Mouse (Mus musculus) liver, embryonic 14.5 days (tissue): Measurements from ENCODE around the gene Ptbp2. TPM values are rescaled to one million over a fixed set of nuclear protein-coding genes. Genes with fewer than 3 reads are reported as not detected.

Experiments
- ATAC-seq: fragments of 200-750 bp; cut with Nextera tagmentation; 2 replicates; pipeline ENCODE4 v1.8.0; 2017; ENCODE audit warnings: moderate number of reproducible peaks, mild to moderate bottlenecking, moderate library complexity; ENCODE audit not compliant: insufficient read depth
- DNase-seq, 3 experiments: peaks; one replicate each; pipeline ENCODE4 v3.0.0-alpha.2; 2012 to 2013; ENCODE audit warnings: low read depth in 3 of 3, low spot score in 3 of 3
- H3K27ac ChIP-seq: fragments of 300-500 bp; sonication (generic); 2 replicates; pipeline ENCODE4 v1.5.1; 2014; ENCODE audit warnings: moderate library complexity, mild to moderate bottlenecking, control low read depth, inconsistent platforms
- H3K27me3 ChIP-seq: fragments of 300-500 bp; sonication (generic); 2 replicates; pipeline ENCODE4 v1.6.1; 2014; ENCODE audit warnings: mild to moderate bottlenecking, low read length, moderate library complexity; ENCODE audit not compliant: control insufficient read depth, insufficient read depth
- H3K36me3 ChIP-seq: fragments of 300-500 bp; sonication (generic); replicated peaks from 2 replicates; pipeline ENCODE4 v1.6.1; 2014; ENCODE audit warnings: low read depth; ENCODE audit not compliant: control insufficient read depth, insufficient read depth
- H3K4me1 ChIP-seq, 2 experiments: fragments of 200-500 bp in 1 of 2; fragments of 300-500 bp in 1 of 2; sonication (generic) in 1 of 2; replicated peaks; 2 replicates each; pipeline ENCODE4 v1.6.1; 2012 to 2014; ENCODE audit warnings: antibody characterized with exemption in 1 of 2, inconsistent platforms in 1 of 2, low read length in 1 of 2; ENCODE audit not compliant: control insufficient read depth in 2 of 2, insufficient read depth in 2 of 2
- H3K4me2 ChIP-seq: fragments of 300-500 bp; sonication (generic); 2 replicates; pipeline ENCODE4 v1.6.1; 2014; ENCODE audit warnings: low read depth, mild to moderate bottlenecking, control low read depth, moderate library complexity
- H3K4me3 ChIP-seq, 2 experiments: fragments of 200-500 bp in 1 of 2; fragments of 300-500 bp in 1 of 2; sonication (generic) in 1 of 2; 2 replicates each; pipeline ENCODE4 v1.5.1; 2012 to 2014; ENCODE audit warnings: low read depth in 2 of 2, low read length in 2 of 2, mild to moderate bottlenecking in 2 of 2, control low read depth in 1 of 2, inconsistent platforms in 1 of 2, moderate library complexity in 1 of 2; ENCODE audit not compliant: insufficient read depth in 1 of 2
- H3K9ac ChIP-seq: fragments of 300-500 bp; sonication (generic); replicated peaks from 2 replicates; pipeline ENCODE4 v1.6.1; 2014; ENCODE audit warnings: mild to moderate bottlenecking, control low read depth, moderate library complexity
- H3K9me3 ChIP-seq: fragments of 300-500 bp; sonication (generic); 2 replicates; pipeline ENCODE4 v1.6.1; 2016; ENCODE audit warnings: low read length, mixed read lengths; ENCODE audit not compliant: control insufficient read depth
- CTCF ChIP-seq: IDR thresholded peaks from 2 replicates; pipeline ENCODE4 v1.5.1; 2016; ENCODE audit warnings: antibody characterized with exemption, low read depth, control low read depth
- EP300 ChIP-seq: IDR thresholded peaks from 2 replicates; pipeline ENCODE4 v1.6.1; 2016; ENCODE audit warnings: antibody characterized with exemption, low read depth
- WGBS: fragments of 180-500 bp; shearing (Covaris S2); extraction: QIAGEN DNeasy Blood & Tissue Kit; methylation state at CpG from one replicate; pipeline ENCODE4 v1.1.7; 2014; ENCODE audit not compliant: insufficient replicate concordance; 5-methylcytosine and 5-hydroxymethylcytosine counted together
- polyA plus RNA-seq, 2 experiments: library from polyadenylated mRNA; depleted of rRNA in 1 of 2; stranded (reverse) in 1 of 2; unstranded in 1 of 2; fragments of >200 nt; fragmentation: Nextera tagmentation in 1 of 2; extraction: Ambion mirVana in 1 of 2; gene quantifications; 2 replicates each; pipeline versions ENCODE4 v1.2.1 to v1.2.3; 2012 to 2014

The Ptbp2 gene
- polyA plus RNA-seq, 2 experiments: 6.3 to 9.6 TPM

DNA sequence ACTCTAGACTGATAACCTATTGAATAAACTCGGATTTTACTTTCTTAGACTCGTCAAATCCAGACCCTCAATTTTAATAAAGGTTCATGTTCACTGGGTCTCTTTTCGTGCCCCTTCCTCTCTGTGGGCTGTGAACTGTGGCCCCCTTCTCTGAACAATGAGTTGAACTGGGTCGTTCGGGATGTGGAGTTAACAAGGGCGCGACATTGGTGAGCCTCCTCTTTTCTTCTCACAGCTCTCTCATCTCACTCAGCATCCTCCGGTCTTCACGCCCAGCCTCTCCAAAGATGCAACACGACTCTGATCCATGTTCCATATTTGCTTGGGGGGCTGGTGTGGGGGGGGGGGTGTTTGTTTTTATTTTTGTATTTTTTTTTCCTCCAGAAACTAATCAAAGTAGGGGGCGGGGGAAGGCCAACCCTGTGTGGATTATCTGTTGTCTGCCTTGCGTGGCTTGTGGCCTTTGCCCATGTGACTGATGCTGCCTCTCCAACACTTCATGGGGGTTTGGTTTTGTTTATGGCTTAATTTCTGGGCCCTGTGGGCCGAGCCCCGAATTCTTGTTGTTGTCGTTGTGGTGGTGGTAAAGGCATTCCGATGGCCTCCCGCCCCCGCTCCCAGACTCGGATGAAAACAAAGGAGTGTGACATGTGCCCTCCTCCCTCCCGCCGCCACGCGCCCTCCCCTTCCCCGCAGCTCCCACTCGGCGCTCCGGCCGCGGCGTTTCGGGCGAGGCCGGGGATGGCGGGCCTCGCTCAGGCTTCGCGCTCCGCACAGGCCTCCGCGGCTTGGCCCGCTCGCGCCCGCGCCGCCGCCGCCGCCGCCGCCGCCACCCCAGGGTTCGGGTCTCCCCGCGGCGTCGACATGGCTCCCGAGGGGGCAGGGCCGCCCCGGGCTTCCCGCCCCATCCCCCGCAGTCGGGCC is 2.0 kb downstream of the Ptbp2 start:
- WGBS: under 1% methylated on average over 61 of the region's 63 CpGs
- Histone ChIP-seq H3K4me3 (peak overlapping the region; percentile 68 to 93), H3K9me3 (no peaks in the 10 kb centered on the region), H3K9ac (peak overlapping the region; percentile 91), H3K36me3 (no peaks in the 10 kb centered on the region), H3K4me2 (peak overlapping the region; percentile 69), H3K4me1 (peaks cover 3 to 12% of the 10 kb centered on the region in 2 experiments; a peak in 3 of 4 replicates), H3K27ac (peak overlapping the region; percentile 56; the same call in 1 of the 2 replicates), H3K27me3 (no peaks in the 10 kb centered on the region)
- ATAC-seq (peak; percentile 58), DNase-seq (peak in 2 of 3 experiments; percentile 7 to 9)
- TF ChIP-seq EP300: no peak
- no peak for TF ChIP-seq CTCF

DNA sequence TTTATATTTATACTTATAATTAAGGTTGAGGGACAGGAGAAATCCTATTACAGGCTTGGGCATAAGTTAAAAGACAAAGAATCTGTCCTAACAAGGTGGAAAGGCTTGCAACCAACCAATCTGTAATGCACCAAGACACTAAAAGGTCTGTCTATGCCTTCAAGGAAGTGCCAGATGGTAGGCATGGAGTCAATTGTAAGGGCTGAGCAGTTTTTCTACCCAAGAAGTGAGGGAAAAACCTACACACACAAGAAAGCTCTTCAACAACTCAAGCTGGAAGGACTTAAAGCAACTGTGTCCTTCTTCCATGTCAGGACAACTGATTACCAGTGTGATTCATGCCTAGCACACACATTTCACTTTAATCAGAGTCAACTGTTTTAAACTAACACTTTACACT is 3.4 kb downstream of the Ptbp2 start:
- peak overlapping the region; percentile 32 for H3K4me2 ChIP-seq
- peaks cover 3 to 12% of the 10 kb centered on the region in 2 experiments; a peak in 3 of 4 replicates for H3K4me1 ChIP-seq
- H3K27ac ChIP-seq: no peak overlapping the region
- no peaks in the 10 kb centered on the region for H3K36me3 ChIP-seq
- no peak overlapping the region for H3K9ac ChIP-seq
- ATAC-seq (no peak), DNase-seq (no peak)
- no peak for TF ChIP-seq CTCF
- TF ChIP-seq EP300: no peak
- H3K9me3 ChIP-seq: no peaks in the 10 kb centered on the region
- no peak overlapping the region for H3K4me3 ChIP-seq
- H3K27me3 ChIP-seq: no peaks in the 10 kb centered on the region

DNA sequence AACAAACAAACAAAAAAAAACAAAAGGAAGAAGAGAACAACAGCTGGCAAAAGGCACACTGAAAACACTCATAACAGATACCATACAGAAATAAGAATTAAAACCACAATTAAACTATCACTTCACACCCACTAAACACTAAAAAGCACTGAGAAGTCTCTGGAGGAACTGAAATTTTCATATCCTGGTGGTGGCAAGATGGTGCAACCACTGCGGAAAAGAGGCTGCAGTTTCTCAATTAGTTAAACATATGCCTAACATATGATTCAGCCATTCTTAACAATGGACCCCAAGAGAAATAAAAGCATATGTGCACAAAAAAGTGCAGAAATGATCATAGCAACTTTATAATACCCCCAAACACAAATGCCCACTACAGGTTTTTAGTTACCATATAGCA is 5.0 kb downstream of the Ptbp2 start:
- H3K36me3 ChIP-seq: no peaks in the 10 kb centered on the region
- H3K27ac ChIP-seq: no peak overlapping the region
- no peaks in the 10 kb centered on the region for H3K27me3 ChIP-seq
- H3K4me3 ChIP-seq: no peak overlapping the region
- no peak for ATAC-seq
- H3K9me3 ChIP-seq: no peaks in the 10 kb centered on the region
- H3K4me2 ChIP-seq: peak overlapping the region; percentile 22; the same call in 1 of the 2 replicates
- H3K4me1 ChIP-seq: peaks cover 3 to 12% of the 10 kb centered on the region in 2 experiments; a peak in 3 of 4 replicates
- TF ChIP-seq EP300: no peak
- no peak for TF ChIP-seq CTCF
- DNase-seq: no peak
- 72% methylated on average over 1 of the region's 1 CpGs for WGBS
- H3K9ac ChIP-seq: no peak overlapping the region

DNA sequence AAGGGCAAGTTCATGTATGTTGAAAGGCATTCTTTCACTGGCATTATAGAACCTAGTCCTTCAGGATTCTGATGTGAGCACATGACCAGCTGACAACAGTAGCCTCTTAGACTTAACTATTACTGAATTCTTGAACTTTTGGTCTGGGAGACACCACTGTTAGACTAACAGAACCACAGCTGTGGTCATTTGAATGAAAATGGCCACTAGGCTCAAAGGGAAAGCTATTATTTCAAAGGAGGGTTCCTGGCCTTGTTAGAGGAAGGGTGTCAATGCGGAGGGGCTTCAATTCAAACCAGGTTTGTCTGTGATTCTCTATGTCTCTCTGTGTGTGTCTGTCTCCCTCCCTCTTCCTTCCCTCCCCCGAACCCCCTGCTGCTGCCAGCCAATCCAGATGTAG is 5.8 kb downstream of the Ptbp2 start:
- Histone ChIP-seq H3K4me1 (peaks cover 3 to 12% of the 10 kb centered on the region in 2 experiments; a peak in 3 of 4 replicates), H3K27ac (no peak overlapping the region), H3K4me2 (no peak overlapping the region), H3K9me3 (no peaks in the 10 kb centered on the region), H3K36me3 (no peaks in the 10 kb centered on the region), H3K9ac (no peak overlapping the region), H3K4me3 (no peak overlapping the region), H3K27me3 (no peaks in the 10 kb centered on the region)
- no peak for DNase-seq
- WGBS: 71% methylated on average over 2 of the region's 2 CpGs
- no peak for ATAC-seq
- no peak for TF ChIP-seq CTCF
- no peak for TF ChIP-seq EP300

DNA sequence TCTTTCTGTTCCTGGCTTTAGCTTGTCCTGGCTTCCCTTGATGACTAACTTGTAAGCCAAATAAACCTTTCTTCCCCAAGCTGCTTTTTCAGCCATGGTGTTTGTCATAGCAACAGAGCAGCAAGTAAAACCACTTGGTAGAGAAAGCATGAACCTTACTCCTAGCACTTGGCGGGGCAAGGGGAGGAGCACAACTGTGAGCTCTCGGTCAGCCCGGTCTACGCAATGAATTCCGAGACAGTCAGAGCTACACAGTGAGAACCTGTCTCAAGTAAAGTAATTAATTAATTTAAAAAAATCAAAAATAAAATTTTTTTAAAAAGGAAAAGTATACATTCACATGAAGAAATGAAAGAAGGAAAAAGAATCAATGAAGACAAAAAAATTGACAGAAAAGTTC is 8.1 kb downstream of the Ptbp2 start:
- Histone ChIP-seq H3K9me3 (no peaks in the 10 kb centered on the region), H3K4me1 (peaks cover 3 to 10% of the 10 kb centered on the region in 2 experiments; a peak in 3 of 4 replicates), H3K9ac (no peak overlapping the region), H3K36me3 (no peaks in the 10 kb centered on the region), H3K4me2 (no peak overlapping the region), H3K27me3 (no peaks in the 10 kb centered on the region), H3K27ac (no peak overlapping the region), H3K4me3 (no peak overlapping the region)
- ATAC-seq (no peak), DNase-seq (no peak)
- TF ChIP-seq EP300 (no peak), CTCF (no peak)
- 85% methylated on average over 5 of the region's 5 CpGs for WGBS
